Comparison of ENCODE assay signal across 22 mouse cellular contexts in genomic region chr9:35228671-35229070, GRCm38 (mm10). TPM values are rescaled to one million over a fixed set of nuclear protein-coding genes. Genes with fewer than 3 reads are reported as not detected.
DNase-seq lines count a peak whose midpoint lies in the region; ATAC-seq and TF ChIP-seq lines count a peak whose summit lies in the region.
"Had no signal": no experiment of that assay in that cellular context is flagged by ENCODE, and none has a peak within 500 bp of the region (broad histone marks: within the 10 kb centered on the region; RNA-seq: fewer than 3 reads in every experiment).

No protein-coding gene starts in this region.

- ATAC-seq in heart, embryonic 11.5 days (replicated peaks; ENCODE audit: insufficient number of reproducible peaks, low FRiP score, low TSS enrichment), result no peak
- ATAC-seq: forebrain, embryonic 14.5 days; forebrain, embryonic 16.5 days had no signal

- H3K4me3 ChIP-seq in gastrocnemius, adult 2 months, result no peak overlapping the region
- no peak overlapping the region for H3K4me3 ChIP-seq in heart, embryonic 11.5 days (ENCODE audit: low read depth, low read length)
- H3K4me3 ChIP-seq in left cerebral cortex, adult 2 months, result no peak overlapping the region
- H3K4me3 ChIP-seq: embryonic facial prominence, embryonic 13.5 days; embryonic facial prominence, embryonic 15.5 days; erythroblast, embryonic 14.5 days; forebrain, embryonic 10.5 days; forebrain, embryonic 12.5 days had no signal

- peak; percentile 57 for DNase-seq in gastrocnemius, adult 2 months
- no peak for DNase-seq in gastrocnemius, postnatal 4 days (ENCODE audit: low spot score in 2 of 2)
- peak; percentile 10 for DNase-seq in heart, adult 11 months
- no peak for DNase-seq in left cerebral cortex, adult 2 months (ENCODE audit: extremely low spot score in 1 of 2, low spot score in 2 of 2)
- DNase-seq: adrenal gland, adult 2 months; adrenal gland, postnatal 10 days; adrenal gland, postnatal 25 days; cerebellum, adult 11 months; cerebellum, adult 18-20 months; cerebellum, adult 8-10 months; cerebellum, adult 9-11 months; cerebellum, postnatal 14 days; cerebellum, postnatal 36 days; embryo, embryonic 11 days had no signal

- no peaks in the 10 kb centered on the region for H3K9me3 ChIP-seq in heart, embryonic 11.5 days (replicated peaks; ENCODE audit: control insufficient read depth, low read length)
- H3K9me3 ChIP-seq: embryonic facial prominence, embryonic 13.5 days; embryonic facial prominence, embryonic 15.5 days; forebrain, embryonic 10.5 days; forebrain, embryonic 12.5 days had no signal

- no peaks in the 10 kb centered on the region for H3K4me1 ChIP-seq in heart, embryonic 11.5 days (ENCODE audit: control insufficient read depth, insufficient read depth, low read length)
- H3K4me1 ChIP-seq: embryonic facial prominence, embryonic 13.5 days; embryonic facial prominence, embryonic 15.5 days; forebrain, embryonic 10.5 days; forebrain, embryonic 12.5 days had no signal

- no peak overlapping the region for H3K4me2 ChIP-seq in heart, embryonic 11.5 days
- H3K4me2 ChIP-seq: embryonic facial prominence, embryonic 13.5 days; embryonic facial prominence, embryonic 15.5 days; forebrain, embryonic 12.5 days had no signal

- H3K27ac ChIP-seq in gastrocnemius, adult 2 months, result peak overlapping the region; percentile 68
- no peak overlapping the region for H3K27ac ChIP-seq in heart, embryonic 11.5 days (ENCODE audit: low read depth, low read length)
- H3K27ac ChIP-seq in left cerebral cortex, adult 2 months, result no peak overlapping the region
- H3K27ac ChIP-seq: embryonic facial prominence, embryonic 13.5 days; embryonic facial prominence, embryonic 15.5 days; forebrain, embryonic 10.5 days; forebrain, embryonic 12.5 days had no signal

- no peak for TF ChIP-seq CTCF in gastrocnemius, adult 2 months (IDR thresholded peaks at IDR 0.05)
- no peak for TF ChIP-seq CTCF in left cerebral cortex, adult 2 months (IDR thresholded peaks at IDR 0.05)

- H3K36me3 ChIP-seq in heart, embryonic 11.5 days (ENCODE audit: control insufficient read depth, insufficient read depth, low read length), result no peaks in the 10 kb centered on the region

- WGBS in heart, embryonic 11.5 days (ENCODE audit: insufficient replicate concordance), result 84% methylated on average over 3 of the region's 3 CpGs

- H3K27me3 ChIP-seq in heart, embryonic 11.5 days (ENCODE audit: control insufficient read depth, insufficient read depth, low read length), result no peaks in the 10 kb centered on the region
- H3K27me3 ChIP-seq: embryonic facial prominence, embryonic 13.5 days; embryonic facial prominence, embryonic 15.5 days; forebrain, embryonic 12.5 days had no signal

- intact Hi-C loops in gastrocnemius, adult 2 months (cut with DNase I), result no loop called here
- intact Hi-C loops in left cerebral cortex, adult 2 months (cut with DNase I), result no loop called here

- H3K9ac ChIP-seq in heart, embryonic 11.5 days (ENCODE audit: low read depth, low read length), result no peak overlapping the region
- H3K9ac ChIP-seq: embryonic facial prominence, embryonic 13.5 days; embryonic facial prominence, embryonic 15.5 days; forebrain, embryonic 12.5 days had no signal

RNA-seq across cellular contexts. Expression of gene Foxred1, which starts 17.8 kb away (rescaled TPM):
- total RNA-seq in gastrocnemius, adult 2 months (2021), result 10 to 100 TPM; 17.6 to 20.3 TPM
- total RNA-seq in gastrocnemius, postnatal 4 days (2021), result 10 to 100 TPM; 33.9 to 39.8 TPM
- 44.9 and 49.6 TPM in 2 replicates for polyA plus RNA-seq in heart, embryonic 11.5 days (2014; fragmentation: Nextera tagmentation; extraction: Ambion mirVana)
- 10 to 100 TPM; 33.4 to 36.4 TPM for total RNA-seq in left cerebral cortex, adult 2 months (2021)

RNA-seq across cellular contexts. Expression of gene Tirap, which starts 28.6 kb away (rescaled TPM):
- total RNA-seq in gastrocnemius, adult 2 months (2021), result 10 to 100 TPM; 29.1 to 42.0 TPM
- total RNA-seq in gastrocnemius, postnatal 4 days (2021), result 10 to 100 TPM; 11.0 to 11.6 TPM
- 9.4 and 11.7 TPM in 2 replicates for polyA plus RNA-seq in heart, embryonic 11.5 days (2014; fragmentation: Nextera tagmentation; extraction: Ambion mirVana)
- total RNA-seq in left cerebral cortex, adult 2 months (2021), result 1 to 10 TPM; 1.1 to 2.1 TPM

RNA-seq across cellular contexts. Expression of gene Srpr, which starts 28.7 kb away (rescaled TPM):
- 100 to 1,000 TPM; 222 to 262 TPM for total RNA-seq in gastrocnemius, adult 2 months (2021)
- 100 to 1,000 TPM; 113 to 118 TPM for total RNA-seq in gastrocnemius, postnatal 4 days (2021)
- 95.7 and 107 TPM in 2 replicates for polyA plus RNA-seq in heart, embryonic 11.5 days (2014; fragmentation: Nextera tagmentation; extraction: Ambion mirVana)
- total RNA-seq in left cerebral cortex, adult 2 months (2021), result 10 to 100 TPM; 60.7 to 69.9 TPM

RNA-seq across cellular contexts. Expression of gene Fam118b, which starts 38.9 kb away (rescaled TPM):
- 10 to 100 TPM; 24.3 to 29.8 TPM for total RNA-seq in gastrocnemius, adult 2 months (2021)
- 10 to 100 TPM; 23.7 to 26.8 TPM for total RNA-seq in gastrocnemius, postnatal 4 days (2021)
- polyA plus RNA-seq in heart, embryonic 11.5 days (2014; fragmentation: Nextera tagmentation; extraction: Ambion mirVana), result 27.3 and 30.3 TPM in 2 replicates
- total RNA-seq in left cerebral cortex, adult 2 months (2021), result 10 to 100 TPM; 26.5 to 27.0 TPM

RNA-seq across cellular contexts. Expression of gene Rpusd4, which starts 39.0 kb away (rescaled TPM):
- total RNA-seq in gastrocnemius, adult 2 months (2021), result 1 to 10 TPM; 6.8 to 7.5 TPM
- total RNA-seq in gastrocnemius, postnatal 4 days (2021), result 10 to 100 TPM in 1 of 2 experiments, 1 to 10 TPM in 1; 9.4 to 11.2 TPM
- 25.0 and 28.3 TPM in 2 replicates for polyA plus RNA-seq in heart, embryonic 11.5 days (2014; fragmentation: Nextera tagmentation; extraction: Ambion mirVana)
- 10 to 100 TPM in 1 of 2 experiments, 1 to 10 TPM in 1; 8.9 to 10.0 TPM for total RNA-seq in left cerebral cortex, adult 2 months (2021)

Comparison
In these comparisons a context has a peak if more than half of its experiments do, and no peak if none do; other contexts are left out.
1. DNase-seq: peak in gastrocnemius, adult 2 months (single experiment) and heart, adult 11 months (single experiment); none in gastrocnemius, postnatal 4 days (0 of 2) and left cerebral cortex, adult 2 months (0 of 2).